Mouse (Mus musculus) testis, adult 2 months (tissue): ENCODE measurements at regions not wholly inside any gene's neighbourhood (a gene's known extent, or its start where the extent isn't known, plus 50 kb on each side); places are given as distances from the start of the nearest gene placed in this dataset.
A peak's percentile ranks its signal among the peaks of the same experiment; 100 is the strongest.

Experiments used
- CTCF ChIP-seq: fragments of 200-500 bp; IDR thresholded peaks from 2 replicates; pipeline ENCODE4 v1.5.1; 2012; ENCODE audit warnings: low read depth, mild to moderate bottlenecking, inconsistent platforms, low read length, moderate library complexity; ENCODE audit not compliant: control insufficient read depth, insufficient read depth, insufficient replicate concordance
- POLR2A ChIP-seq: fragments of 200-500 bp; IDR thresholded peaks from 2 replicates; pipeline ENCODE4 v1.6.1; 2012; ENCODE audit warnings: low read depth, mild to moderate bottlenecking, inconsistent platforms, low read length, moderate library complexity; ENCODE audit not compliant: control insufficient read depth

GRCm38 (mm10) chr10:26139100-26140093 is 60.5 kb upstream of the Tmem200a start:
- TF ChIP-seq CTCF (peak; percentile 73; the same call in 1 of the 2 replicates), POLR2A (no peak)
